Mouse (Mus musculus) heart, postnatal 0 days (tissue): ENCODE measurements at regions not wholly inside any gene's neighbourhood (a gene's known extent, or its start where the extent isn't known, plus 50 kb on each side); places are given as distances from the start of the nearest gene placed in this dataset.

Source experiments
- CTCF ChIP-seq: IDR thresholded peaks from 2 replicates; pipeline ENCODE4 v1.5.1; 2016; ENCODE audit warnings: antibody characterized with exemption, control low read depth, low read depth
- EP300 ChIP-seq: IDR thresholded peaks from 2 replicates; pipeline ENCODE4 v1.6.1; 2016; ENCODE audit warnings: antibody characterized with exemption, low read depth

- TF ChIP-seq CTCF (no peak), EP300 (no peak)
Measured at GRCm38 (mm10) chr2:137814945-137815344, 441.4 kb upstream of the Btbd3 start.
